In the genomic region with DNA sequence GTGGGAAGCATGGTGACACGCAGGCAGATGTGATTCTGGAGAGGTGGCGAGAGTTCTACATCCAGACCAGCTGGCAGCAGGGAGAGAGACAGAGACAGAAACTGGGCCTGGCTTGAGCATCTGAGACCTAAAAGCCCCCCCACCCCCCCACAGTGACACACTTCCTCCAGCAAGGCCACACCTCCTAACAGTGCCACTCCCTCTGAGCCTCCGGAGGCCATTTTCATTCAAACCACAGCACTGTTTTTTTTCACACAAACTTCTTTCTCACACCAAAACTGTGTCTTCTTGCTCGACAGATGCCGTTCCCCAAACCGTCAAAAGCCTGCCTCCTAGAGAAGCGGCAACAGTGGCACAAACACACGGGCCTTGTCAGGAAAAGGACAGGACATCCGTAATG, we compare ENCODE assay signal across 18 mouse cellular contexts.
"Had no signal": no experiment of that assay in that cellular context is flagged by ENCODE, and none has a peak within 500 bp of the region (broad histone marks: within the 10 kb centered on the region; RNA-seq: fewer than 3 reads in every experiment).

No protein-coding gene starts in this region.

- H3K4me1 ChIP-seq: midbrain, embryonic 10.5 days; midbrain, embryonic 12.5 days; neural tube, embryonic 13.5 days; neural tube, embryonic 15.5 days had no signal

- H3K4me3 ChIP-seq: midbrain, embryonic 10.5 days; midbrain, embryonic 12.5 days; myocyte; neural tube, embryonic 13.5 days; neural tube, embryonic 15.5 days had no signal

- H3K27me3 ChIP-seq: midbrain, embryonic 12.5 days; neural tube, embryonic 13.5 days; neural tube, embryonic 15.5 days had no signal

- DNase-seq: lung, adult 18-20 months; lung, embryonic 14.5 days; lung, postnatal 10 days; lung, postnatal 4 days; midbrain, embryonic 14.5 days; retina, postnatal 1 day; right cerebral cortex, adult 18-20 months; right cerebral cortex, postnatal 25 days; right cerebral cortex, postnatal 4 days; spleen, adult 18-20 months; thymus, adult 18-20 months; thymus, postnatal 14 days; thymus, postnatal 36 days had no signal

- H3K36me3 ChIP-seq: midbrain, embryonic 10.5 days; midbrain, embryonic 12.5 days; neural tube, embryonic 13.5 days had no signal
